Mouse (Mus musculus): ENCODE results near the gene Tbc1d14. TPM values are rescaled to one million over a fixed set of nuclear protein-coding genes. Genes with fewer than 3 reads are reported as not detected.

Tbc1d14 gene
- polyA plus RNA-seq, 1 experiment = 30.0 TPM

DNA sequence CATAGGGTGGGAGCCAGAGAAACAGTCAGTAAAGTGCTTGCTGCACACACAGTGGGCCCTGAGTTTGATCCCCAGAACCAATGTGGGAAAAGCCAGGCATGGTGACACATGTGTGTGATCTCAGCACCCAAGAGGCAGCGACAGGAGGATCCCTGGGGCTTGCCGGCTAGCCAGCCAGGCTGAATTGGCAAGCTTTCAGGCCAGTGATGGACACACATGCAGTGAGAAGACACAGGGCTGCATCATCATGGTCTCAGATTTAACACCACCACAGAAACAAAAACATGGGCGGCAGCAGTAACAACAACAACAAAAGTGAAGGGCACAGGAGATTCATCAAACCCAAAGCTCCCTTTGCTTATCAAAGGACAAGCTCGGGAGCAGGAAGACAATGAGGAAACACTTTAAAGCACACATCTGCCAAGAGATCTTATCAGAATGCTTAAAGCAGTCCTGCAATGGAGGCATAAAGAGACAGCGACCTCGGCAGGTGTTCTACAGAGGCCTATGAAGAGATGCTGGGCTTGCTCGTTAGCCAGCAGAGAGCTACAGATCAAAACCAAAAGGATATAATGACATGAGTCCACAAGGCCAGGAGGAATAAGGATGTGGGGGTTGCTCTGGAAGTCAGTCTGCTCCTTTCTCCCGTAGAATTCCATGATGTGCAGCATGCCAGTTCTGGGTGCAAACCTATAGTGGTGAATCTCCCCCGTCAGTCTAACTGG, 146.7 kb downstream of the Tbc1d14 start:
- 31% methylated on average over 9 of the region's 9 CpGs for WGBS

DNA sequence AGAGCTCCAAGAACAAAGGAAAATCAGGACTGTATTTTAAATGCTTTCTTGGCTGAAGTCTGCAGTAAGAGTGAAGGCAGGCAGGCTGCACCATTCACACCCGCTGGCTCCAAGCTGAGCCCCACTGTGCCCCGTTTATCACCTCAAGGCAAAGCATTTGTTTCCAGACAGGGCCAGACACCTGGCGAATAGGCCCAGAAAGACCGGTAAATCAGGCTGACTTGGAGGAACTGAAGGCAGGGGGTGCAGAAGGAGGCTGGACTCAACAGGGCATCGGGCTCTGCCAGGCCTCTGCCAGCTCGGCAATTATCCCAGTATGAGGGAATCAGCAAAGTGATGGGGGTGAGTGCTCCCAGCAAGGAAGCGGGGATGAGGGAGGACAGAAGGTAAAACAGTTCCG, 148.0 kb downstream of the Tbc1d14 start:
- 47% methylated on average over 8 of the region's 8 CpGs for WGBS
- no peak for DNase-seq (ENCODE audit: low read depth, low spot score)

More for the DNA sequence above, 146.7 kb downstream of the Tbc1d14 start:
- no peak for DNase-seq (ENCODE audit: low read depth, low spot score)

- 74% methylated on average over 4 of the region's 4 CpGs for WGBS
- no peak for DNase-seq (ENCODE audit: low read depth, low spot score)
Observed at GRCm38 (mm10) chr5:36444611-36445010, 148.5 kb downstream of the Tbc1d14 start.

DNA sequence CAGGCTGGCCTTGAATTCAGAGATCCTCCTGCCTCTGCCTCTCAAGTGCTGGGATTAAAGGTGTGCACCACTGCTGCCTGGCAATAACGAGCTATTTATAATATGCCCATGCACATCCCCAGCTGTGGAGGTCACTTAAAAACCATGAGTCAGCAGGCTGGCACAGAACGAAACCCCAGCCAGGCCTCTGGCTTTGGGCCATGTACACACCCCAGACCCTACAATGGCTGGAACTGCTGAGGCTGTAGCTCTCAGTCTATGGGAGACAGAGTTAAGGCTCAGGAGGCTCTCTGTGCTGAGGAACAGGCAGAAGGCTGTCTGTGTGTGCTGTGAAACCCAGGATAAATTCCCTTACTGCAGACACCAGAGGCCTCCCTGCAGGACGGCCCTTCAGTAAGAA, 152.3 kb downstream of the Tbc1d14 start:
- WGBS = 46% methylated on average over 3 of the region's 3 CpGs
- DNase-seq (ENCODE audit: low read depth, low spot score) = no peak

Other genes with a start within 250 kb of the Tbc1d14 start
- gene Sorcs2, start 195.1 kb downstream of the Tbc1d14 start, polyA plus RNA-seq (2012; rRNA removed) = 3.9 and 5.3 TPM in 2 replicates
- 15.0 and 17.6 TPM in 2 replicates for gene Grpel1, start 128.3 kb downstream of the Tbc1d14 start, polyA plus RNA-seq (2012; rRNA removed)
- 7.6 and 9.9 TPM in 2 replicates for gene Tada2b, start 109.0 kb downstream of the Tbc1d14 start, polyA plus RNA-seq (2012; rRNA removed)
- gene Ccdc96, start 108.7 kb downstream of the Tbc1d14 start, polyA plus RNA-seq (2012; rRNA removed) = 0.09 and 0.15 TPM in 2 replicates
- gene D5Ertd579e, start 102.7 kb upstream of the Tbc1d14 start, polyA plus RNA-seq (2012; rRNA removed) = 24.5 and 35.9 TPM in 2 replicates
- gene Bloc1s4, start 155.4 kb upstream of the Tbc1d14 start, polyA plus RNA-seq (2012; rRNA removed) = 12.2 and 13.7 TPM in 2 replicates
- 103 TPM in 2 replicates for gene Mrfap1, start 203.5 kb upstream of the Tbc1d14 start, polyA plus RNA-seq (2012; rRNA removed)
- 42.6 and 66.2 TPM in 2 replicates for gene Man2b2, start 237.4 kb upstream of the Tbc1d14 start, polyA plus RNA-seq (2012; rRNA removed)